Mouse (Mus musculus) granulocyte monocyte progenitor cell, adult 5-6 weeks (primary cell): Measurements from ENCODE around the gene Tmod1. TPM values are rescaled to one million over a fixed set of nuclear protein-coding genes. Genes with fewer than 3 reads are reported as not detected.
A peak's percentile ranks its signal among the peaks of the same experiment; 100 is the strongest.

Source experiments
- ATAC-seq: replicated peaks from 2 replicates; pipeline ENCODE4 v1.8.0; 2016; ENCODE audit warnings: mild to moderate bottlenecking, moderate TSS enrichment, inconsistent platforms; ENCODE audit not compliant: poor library complexity, severe bottlenecking
- total RNA-seq, 2 experiments: library from RNA; stranded (forward) in 1 of 2; stranded (reverse) in 1 of 2; fragments of 200-712, 200-1000 nt in 1 of 2; fragments of >200 nt in 1 of 2; fragmentation: Nextera tagmentation in 1 of 2; gene quantifications; 2 replicates each; pipeline ENCODE4 v1.2.3; 2014 to 2017

The Tmod1 gene
- total RNA-seq, 2 experiments from 2014 or later = not detected

DNA sequence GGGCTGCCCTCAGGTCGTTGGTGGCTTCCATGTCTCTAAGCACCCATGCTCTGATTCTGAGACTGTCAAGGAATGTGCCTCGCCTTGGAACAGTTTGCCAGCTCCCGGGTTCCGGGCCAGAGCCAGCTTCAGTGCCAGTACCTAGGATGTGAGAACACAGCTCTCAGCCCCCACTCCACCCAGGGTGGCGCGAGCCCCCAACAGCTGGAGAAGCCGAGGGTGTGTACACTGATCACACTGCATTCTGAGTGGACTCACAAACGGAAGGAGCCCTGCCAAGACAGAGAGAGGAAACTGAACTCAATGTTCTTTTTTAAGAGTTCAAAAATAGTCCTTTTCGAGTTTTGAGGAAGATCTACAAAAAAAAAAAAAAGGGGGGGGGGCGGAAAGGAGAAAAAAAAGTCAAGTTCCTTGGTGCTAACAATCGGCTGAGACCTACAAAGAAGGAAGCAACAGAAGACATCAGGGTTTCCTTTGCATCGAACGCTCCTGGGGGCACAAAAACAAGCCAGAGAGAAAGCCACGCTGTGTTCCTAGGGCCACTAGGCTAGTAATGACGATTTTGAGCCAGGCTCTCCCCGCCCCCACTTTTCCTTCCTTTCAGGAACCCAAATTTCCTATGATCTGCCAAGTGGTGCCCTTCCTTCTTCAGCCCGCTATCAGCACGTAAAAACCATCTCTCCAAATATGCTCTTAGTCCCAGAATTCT is 48.1 kb downstream of the Tmod1 start:
- peak; percentile 33 for ATAC-seq

DNA sequence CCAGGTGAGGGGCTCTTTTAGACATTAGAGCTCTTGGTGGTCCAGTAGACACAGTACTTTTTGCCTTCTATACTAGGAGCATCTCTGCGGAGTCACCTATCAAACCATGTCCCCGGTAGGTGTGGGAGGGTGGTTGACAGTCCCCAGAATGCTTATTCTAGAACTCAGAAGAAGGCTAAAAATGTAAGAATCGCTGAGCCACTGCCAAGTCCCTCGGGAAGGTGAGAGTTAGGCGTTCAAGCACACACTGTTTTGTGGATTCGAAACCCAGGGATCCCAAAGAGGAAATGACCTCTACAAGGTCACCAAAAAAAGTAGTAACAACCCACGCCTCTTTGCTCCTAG is 48.7 kb downstream of the Tmod1 start:
- no peak for ATAC-seq

DNA sequence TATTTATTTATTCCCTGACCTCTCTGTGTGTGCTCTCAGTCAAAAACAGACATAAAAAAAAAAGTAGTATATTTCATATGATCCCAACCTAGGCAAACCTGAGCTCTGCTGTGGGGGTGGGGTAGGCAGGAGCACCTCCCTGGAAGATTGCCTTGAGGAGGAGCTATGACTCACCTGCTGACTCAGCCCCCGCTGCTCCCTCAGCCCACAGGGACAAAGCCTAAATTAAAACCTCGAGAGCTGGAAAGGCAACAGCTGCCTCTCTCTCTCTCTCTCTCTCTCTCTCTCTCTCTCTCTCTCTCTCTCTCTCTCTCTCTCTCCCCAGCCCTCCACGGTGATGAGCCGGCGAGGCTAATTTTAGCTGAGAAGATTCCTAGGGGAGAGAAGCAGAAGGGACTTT is 49.1 kb downstream of the Tmod1 start:
- ATAC-seq = no peak

GRCm38 (mm10) chr4:46089524-46090125 is 50.9 kb downstream of the Tmod1 start:
- ATAC-seq = no peak

- no peak for ATAC-seq
Observed at GRCm38 (mm10) chr4:46092429-46093076, 53.8 kb downstream of the Tmod1 start.

DNA sequence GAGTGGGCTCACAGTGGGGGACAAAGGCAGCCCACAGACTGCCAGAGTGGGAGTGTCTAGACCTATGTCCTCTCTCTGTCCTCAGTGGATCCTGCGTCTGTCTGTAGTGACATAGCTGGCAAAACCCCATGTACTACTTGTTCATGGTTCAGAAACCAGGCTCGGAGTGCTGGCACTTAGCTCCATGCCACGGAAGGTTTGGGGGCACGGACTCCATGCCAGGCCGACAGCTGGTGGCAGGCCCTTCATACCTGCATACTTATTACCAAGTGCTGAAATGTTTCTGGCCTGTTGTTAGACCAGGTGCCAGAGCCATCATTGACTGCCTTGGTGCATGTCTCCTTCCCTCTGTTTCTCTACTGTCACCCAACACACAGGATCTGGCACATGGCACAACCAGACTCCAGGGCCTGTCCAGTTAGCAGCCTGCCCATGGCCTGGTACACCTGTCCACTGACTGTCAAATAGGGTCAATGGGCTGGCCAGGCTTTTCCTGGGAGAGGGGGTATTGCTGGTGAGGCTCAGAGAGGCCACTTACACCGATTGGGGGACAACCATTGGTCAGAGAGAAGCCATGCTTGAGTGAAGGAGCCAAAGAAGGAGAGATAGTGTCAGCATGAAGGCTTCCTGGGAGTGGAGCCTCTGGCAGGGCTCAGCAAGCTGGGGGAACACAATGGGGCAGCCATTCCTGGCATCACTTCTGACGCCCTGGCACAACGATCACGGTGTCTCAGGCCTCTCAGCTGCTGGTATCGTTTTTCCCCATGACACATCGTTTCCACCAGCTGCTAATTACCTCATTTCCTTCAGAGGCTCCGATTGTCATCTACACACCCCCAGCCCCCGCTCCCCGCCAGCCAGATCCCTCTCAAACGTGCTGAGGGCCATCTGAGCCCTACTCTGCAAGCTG is 56.4 kb downstream of the Tmod1 start:
- no peak for ATAC-seq

DNA sequence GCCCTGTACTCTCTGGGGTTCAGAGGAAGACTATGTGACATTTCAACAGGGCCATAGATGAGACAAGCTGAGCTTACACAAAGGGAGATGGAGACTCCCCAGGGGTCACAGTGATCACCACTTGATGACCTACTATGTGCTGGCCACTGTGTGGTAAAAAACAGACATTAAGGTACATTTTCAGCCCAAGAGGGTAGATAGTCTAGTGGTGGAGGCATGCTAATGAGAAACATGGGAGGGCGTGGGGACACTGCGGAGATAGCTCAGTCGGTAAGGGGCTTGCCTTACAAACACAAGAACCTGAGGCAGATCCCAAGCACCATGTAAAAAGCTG is 57.1 kb downstream of the Tmod1 start:
- no peak for ATAC-seq

- no peak for ATAC-seq
Observed at GRCm38 (mm10) chr4:46096546-46096945, 57.8 kb downstream of the Tmod1 start.

DNA sequence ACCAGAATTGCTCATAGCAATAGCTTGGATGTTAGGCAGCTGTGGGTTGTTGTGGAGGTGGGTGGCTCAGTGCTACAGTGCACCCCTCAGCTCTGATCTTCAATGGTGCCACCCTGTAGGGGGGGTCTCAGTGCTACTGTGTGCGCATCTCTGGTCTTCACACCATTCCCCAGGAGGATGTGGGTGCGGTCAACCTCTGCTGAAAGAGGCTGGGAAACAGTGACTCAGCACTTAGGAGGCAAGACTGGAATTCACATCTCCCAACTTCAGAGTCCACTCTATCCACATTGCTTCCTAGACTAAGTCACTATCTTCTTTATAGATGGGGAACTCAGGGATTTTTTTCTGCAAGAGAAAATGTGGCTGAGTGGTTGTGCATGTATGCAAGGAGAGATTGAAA is 58.9 kb downstream of the Tmod1 start:
- ATAC-seq = no peak

GRCm38 (mm10) chr4:46099132-46099531 is 60.4 kb downstream of the Tmod1 start:
- ATAC-seq = no peak

GRCm38 (mm10) chr4:46100539-46100938 is 61.8 kb downstream of the Tmod1 start:
- no peak for ATAC-seq

DNA sequence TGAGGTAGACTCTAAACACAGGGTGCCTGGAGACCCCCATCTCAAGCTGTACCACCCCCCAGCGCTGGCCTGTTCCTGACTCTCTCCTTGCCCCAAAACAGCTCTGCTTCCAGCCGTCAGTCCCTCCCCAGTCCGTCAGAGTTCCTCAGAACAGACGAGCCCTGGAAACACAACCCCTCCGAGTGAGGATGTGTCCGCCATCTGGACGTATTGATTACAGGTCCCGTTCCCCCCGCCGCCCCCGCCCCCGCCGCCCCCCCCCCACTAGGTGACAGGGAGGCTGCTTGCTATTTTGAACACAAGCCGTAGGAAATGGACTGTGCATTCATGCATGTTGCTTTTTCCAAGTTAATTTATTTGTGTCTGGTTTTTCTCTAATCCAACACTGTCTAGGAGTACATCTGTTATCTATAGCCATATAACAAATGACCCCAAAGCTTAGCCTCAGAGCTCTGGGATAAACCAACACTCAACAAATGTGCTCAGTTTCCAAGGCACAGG is 62.5 kb downstream of the Tmod1 start:
- ATAC-seq = no peak

DNA sequence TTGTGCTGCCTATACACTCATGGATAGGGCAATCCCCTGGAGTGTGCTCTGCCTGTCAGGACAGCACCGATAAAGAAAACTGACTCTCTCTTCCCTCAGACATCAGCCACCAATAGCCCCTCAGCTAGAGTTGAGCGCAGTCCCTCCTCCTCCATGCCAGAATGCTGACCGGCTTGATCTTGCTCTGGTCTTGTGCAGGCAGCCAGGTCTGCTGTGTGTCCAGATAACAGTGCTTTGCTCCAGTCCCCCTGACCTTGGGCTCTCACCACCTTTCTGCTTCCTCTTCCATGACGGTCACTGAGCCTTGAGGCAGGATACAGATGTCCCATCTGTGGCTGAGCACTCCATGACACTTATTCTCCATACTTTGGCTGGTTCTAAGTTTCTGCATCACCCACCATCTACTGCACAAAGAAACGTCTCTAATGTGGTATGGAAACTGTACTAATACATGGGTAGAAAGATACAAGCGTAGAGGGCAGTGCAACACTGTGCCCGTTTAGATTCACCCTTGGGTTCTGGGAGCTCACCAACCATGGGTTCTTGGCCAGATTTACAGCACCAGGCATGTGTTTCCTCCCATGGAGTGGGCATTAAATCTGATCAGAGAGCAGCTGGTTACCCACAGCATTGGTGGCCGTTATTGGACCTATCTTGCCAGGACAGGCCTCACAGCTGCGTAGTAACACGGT is 63.5 kb downstream of the Tmod1 start:
- ATAC-seq = no peak

DNA sequence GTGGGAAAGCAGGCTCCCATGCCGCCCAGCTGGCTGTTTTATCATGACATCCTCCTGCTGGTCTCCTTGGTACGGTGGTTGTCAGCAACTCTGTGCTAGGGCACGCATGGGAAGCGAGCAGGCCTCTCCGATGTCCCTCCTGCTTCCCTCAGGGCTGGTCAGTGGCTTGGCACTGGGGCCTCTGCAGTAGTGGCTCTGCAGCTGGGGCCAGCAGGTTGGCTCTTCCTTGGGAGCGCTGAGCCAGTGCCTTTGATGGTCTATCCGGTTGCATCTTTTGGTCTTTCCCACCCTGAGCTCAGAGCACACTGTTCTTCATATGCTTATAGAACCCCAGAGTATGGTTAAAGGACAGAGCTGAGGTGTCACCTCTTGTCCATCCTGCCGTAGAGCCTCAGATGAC is 71.3 kb downstream of the Tmod1 start:
- ATAC-seq = no peak

DNA sequence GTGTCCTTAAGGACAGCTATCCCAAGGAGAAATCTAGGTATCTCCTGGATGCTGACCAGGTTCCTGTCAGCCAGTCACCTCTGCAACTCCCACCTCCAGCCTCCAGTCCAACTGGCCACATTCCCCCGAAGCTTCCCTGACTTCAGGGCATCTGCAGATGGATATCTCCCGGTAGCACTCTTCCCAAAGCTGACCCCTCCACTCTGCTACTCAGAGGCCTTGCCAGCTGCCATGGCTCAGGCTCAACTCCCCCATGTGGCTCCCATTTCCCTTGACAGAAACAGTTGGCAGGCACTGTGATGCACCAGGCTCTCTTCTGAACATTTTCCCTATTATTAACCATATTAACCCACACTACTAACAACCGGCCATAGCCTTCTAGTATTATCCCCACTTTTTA is 72.6 kb downstream of the Tmod1 start:
- ATAC-seq = no peak

DNA sequence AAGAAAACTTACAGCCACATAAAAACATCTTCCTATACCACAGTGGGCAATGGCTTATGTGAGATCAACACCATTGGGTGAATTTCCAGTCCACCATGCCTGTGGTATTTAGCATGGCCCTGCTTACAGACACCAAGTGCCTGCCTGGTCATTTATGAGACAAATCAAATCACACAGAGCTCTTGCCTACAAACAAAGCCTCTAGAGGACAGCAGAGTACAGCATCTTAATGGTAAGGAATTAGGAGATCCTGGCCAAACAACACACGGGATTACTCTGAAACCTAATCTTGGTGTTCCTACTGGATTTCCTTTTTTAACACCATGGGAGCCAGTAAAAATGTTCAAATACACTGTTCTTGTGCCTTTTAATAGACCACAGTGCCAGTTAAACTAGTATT is 76.6 kb downstream of the Tmod1 start:
- ATAC-seq = no peak

- ATAC-seq = no peak
Observed at GRCm38 (mm10) chr4:46116544-46117175, 77.9 kb downstream of the Tmod1 start.

DNA sequence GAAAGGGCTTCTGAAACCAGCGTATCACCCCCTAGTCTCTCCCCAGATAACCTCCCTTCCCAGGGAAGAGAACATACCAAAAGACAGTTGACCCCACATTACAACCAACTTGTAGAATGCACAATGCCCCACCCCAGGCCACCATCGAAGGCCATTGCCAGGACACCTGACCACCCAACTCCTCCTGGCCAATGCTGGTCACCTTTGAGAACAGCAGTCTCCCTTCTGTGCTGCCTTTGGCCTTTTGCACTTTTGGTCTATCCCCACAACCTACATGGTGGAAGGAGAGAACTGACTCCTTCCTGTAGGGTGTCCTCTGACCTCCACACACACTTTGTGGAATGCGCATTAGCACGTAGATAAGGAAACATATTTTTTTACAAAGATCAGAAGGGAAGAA is 78.8 kb downstream of the Tmod1 start:
- no peak for ATAC-seq

GRCm38 (mm10) chr4:46119514-46120094 is 80.9 kb downstream of the Tmod1 start:
- no peak for ATAC-seq
